Mouse (Mus musculus) kidney, embryonic 16.5 days (tissue): ENCODE measurements around the gene Kremen2. TPM values are rescaled to one million over a fixed set of nuclear protein-coding genes. Genes with fewer than 3 reads are reported as not detected.
"Not testable (repeated sequence)": the region's sequence is repeated elsewhere in the genome, so short reads cannot be mapped to it uniquely, and the experiment has no call there.

Source experiments
- ATAC-seq: fragments of 200-750 bp; cut with Nextera tagmentation; 2 replicates; pipeline ENCODE4 v1.8.0; 2017; ENCODE audit warnings: moderate TSS enrichment; ENCODE audit not compliant: low FRiP score, low TSS enrichment
- H3K27ac ChIP-seq: fragments of 300-500 bp; sonication (generic); 2 replicates; pipeline ENCODE4 v1.5.1; 2014; ENCODE audit warnings: low read length
- H3K27me3 ChIP-seq: fragments of 300-500 bp; sonication (generic); 2 replicates; pipeline ENCODE4 v1.6.1; 2014; ENCODE audit warnings: low read length, control low read depth, mixed read lengths; ENCODE audit not compliant: insufficient read depth
- H3K36me3 ChIP-seq: fragments of 300-500 bp; sonication (generic); 2 replicates; pipeline ENCODE4 v1.6.1; 2014; ENCODE audit warnings: low read length, control low read depth, mixed read lengths; ENCODE audit not compliant: insufficient read depth
- H3K4me1 ChIP-seq: fragments of 300-500 bp; sonication (generic); 2 replicates; pipeline ENCODE4 v1.6.1; 2014; ENCODE audit warnings: low read length, control low read depth, mixed read lengths; ENCODE audit not compliant: insufficient read depth
- H3K4me2 ChIP-seq: fragments of 300-500 bp; sonication (generic); replicated peaks from 2 replicates; pipeline ENCODE4 v1.6.1; 2014; ENCODE audit warnings: low read depth, low read length
- H3K4me3 ChIP-seq: fragments of 300-500 bp; sonication (generic); 2 replicates; pipeline ENCODE4 v1.5.1; 2014; ENCODE audit warnings: mild to moderate bottlenecking, low read length
- H3K9ac ChIP-seq: fragments of 300-500 bp; sonication (generic); replicated peaks from 2 replicates; pipeline ENCODE4 v1.6.1; 2014; ENCODE audit warnings: low read length
- H3K9me3 ChIP-seq: fragments of 300-500 bp; sonication (generic); 2 replicates; pipeline ENCODE4 v1.6.1; 2016; ENCODE audit warnings: low read length, control low read depth
- WGBS: fragments of 180-500 bp; shearing (Covaris S2); extraction: QIAGEN DNeasy Blood & Tissue Kit; methylation state at CpG from one replicate; pipeline ENCODE4 v1.1.7; 2014; 5-methylcytosine and 5-hydroxymethylcytosine counted together
- polyA plus RNA-seq: library from polyadenylated mRNA; unstranded; fragments of >200 nt; fragmentation: Nextera tagmentation; extraction: Ambion mirVana; gene quantifications from 2 replicates; pipeline ENCODE4 v1.2.1, GENCODE M21; 2015

Gene Kremen2
- polyA plus RNA-seq, 1 experiment from 2014 or later: 1.3 TPM

DNA sequence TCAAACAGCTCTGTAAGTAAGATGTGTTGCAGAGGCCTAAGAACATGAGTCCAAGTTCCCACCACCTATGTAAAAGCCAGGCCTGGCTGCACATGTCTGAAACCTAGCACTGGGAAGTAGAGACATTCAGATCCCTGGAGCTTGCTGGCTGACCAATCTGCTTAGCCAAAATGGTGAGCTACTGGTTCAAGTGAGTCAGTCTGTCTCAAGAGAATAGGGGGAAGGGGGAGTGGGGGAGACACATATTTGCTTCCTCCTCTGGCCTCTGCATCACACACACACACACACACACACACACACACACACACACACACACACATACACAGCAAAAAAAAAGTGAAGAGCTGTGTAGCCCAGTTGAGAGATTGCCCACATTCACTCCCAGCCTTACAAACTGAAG is 37.7 kb upstream of the Kremen2 start:
- no peak overlapping the region for H3K27ac ChIP-seq
- no peaks in the 10 kb centered on the region for H3K27me3 ChIP-seq
- peaks cover 5% of the 10 kb centered on the region; the same call in 1 of the 2 replicates for H3K4me1 ChIP-seq
- no peaks in the 10 kb centered on the region for H3K9me3 ChIP-seq
- ATAC-seq: no peak
- no peak overlapping the region for H3K4me2 ChIP-seq
- no peak overlapping the region for H3K4me3 ChIP-seq
- no peak overlapping the region for H3K9ac ChIP-seq
- no peaks in the 10 kb centered on the region for H3K36me3 ChIP-seq

DNA sequence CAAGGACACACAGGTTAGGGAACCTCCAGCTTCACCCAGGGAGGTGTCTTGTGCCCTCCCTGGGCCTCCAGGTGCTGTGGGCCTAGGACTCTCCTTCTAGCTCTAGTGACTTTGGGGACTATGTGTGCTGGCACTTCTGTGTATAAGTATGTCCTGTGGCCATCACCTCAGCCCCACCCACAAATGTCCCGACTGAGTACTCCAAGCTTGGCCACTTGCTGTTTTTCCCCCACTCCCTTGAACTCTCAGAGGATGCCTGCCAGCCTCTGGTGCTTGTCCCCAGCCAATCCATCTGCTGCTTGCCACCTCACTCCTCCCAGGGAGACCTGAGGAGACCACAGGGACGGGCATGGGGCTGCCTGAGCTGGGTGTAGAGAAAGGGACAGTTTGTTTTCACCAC is 32.8 kb upstream of the Kremen2 start:
- no peaks in the 10 kb centered on the region for H3K27me3 ChIP-seq
- no peak for ATAC-seq
- H3K4me2 ChIP-seq: no peak overlapping the region
- H3K27ac ChIP-seq: no peak overlapping the region
- no peaks in the 10 kb centered on the region for H3K36me3 ChIP-seq
- H3K4me3 ChIP-seq: no peak overlapping the region
- H3K4me1 ChIP-seq: peaks cover 4% of the 10 kb centered on the region; the same call in 1 of the 2 replicates
- no peak overlapping the region for H3K9ac ChIP-seq
- 52% methylated on average over 2 of the region's 2 CpGs for whole genome bisulfite sequencing
- H3K9me3 ChIP-seq: no peaks in the 10 kb centered on the region

DNA sequence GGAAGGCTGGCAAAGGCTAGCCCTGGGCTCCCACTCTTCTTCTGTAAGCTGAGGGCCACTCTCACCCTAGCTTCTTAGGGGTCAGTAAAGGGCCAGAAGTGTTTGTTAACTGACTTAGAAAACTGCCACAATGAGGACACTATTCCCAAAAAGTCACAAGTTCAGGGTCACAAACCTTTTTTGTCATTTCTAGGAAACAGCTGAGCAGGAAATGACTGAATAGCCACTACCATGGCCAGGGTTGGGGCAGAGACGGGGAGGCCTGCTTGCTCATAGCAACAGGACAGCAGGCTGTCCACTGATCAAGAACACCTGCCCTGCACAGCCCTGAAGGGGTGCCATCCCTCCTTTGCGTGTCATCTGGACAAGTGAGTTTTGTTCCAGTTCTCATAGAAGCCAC is 31.5 kb upstream of the Kremen2 start:
- no peak for ATAC-seq
- H3K27ac ChIP-seq: no peak overlapping the region
- WGBS: 74% methylated on average over 2 of the region's 2 CpGs
- no peaks in the 10 kb centered on the region for H3K36me3 ChIP-seq
- H3K4me3 ChIP-seq: no peak overlapping the region
- no peak overlapping the region for H3K4me2 ChIP-seq
- no peaks in the 10 kb centered on the region for H3K27me3 ChIP-seq
- H3K9me3 ChIP-seq: no peaks in the 10 kb centered on the region
- no peak overlapping the region for H3K9ac ChIP-seq
- peaks cover 4% of the 10 kb centered on the region; the same call in 1 of the 2 replicates for H3K4me1 ChIP-seq

DNA sequence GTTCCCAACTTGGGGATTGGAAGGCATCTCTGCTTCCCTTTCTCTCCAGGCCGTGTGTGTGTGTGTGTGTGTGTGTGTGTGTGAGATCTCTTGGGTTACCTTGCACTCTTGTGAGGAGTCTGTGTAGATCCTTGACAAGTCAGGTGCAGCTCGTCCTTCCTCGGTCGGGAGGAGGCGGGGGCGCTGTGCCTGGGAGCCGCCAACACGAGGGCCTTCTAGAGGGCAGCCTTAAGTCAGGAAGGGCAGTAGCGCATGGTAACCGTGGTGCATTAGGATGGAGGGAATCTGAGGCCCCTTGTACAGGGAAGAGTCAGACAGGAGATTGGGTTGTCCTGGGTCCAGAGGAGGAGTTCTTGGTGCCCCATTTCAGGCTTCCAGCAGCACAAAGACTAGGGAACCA is 30.6 kb upstream of the Kremen2 start:
- 75% methylated on average over 10 of the region's 10 CpGs for WGBS
- ATAC-seq: no peak
- peaks cover 4% of the 10 kb centered on the region; the same call in 1 of the 2 replicates for H3K4me1 ChIP-seq
- no peak overlapping the region for H3K9ac ChIP-seq
- no peaks in the 10 kb centered on the region for H3K9me3 ChIP-seq
- H3K4me3 ChIP-seq: no peak overlapping the region
- no peak overlapping the region for H3K27ac ChIP-seq
- no peak overlapping the region for H3K4me2 ChIP-seq
- H3K27me3 ChIP-seq: no peaks in the 10 kb centered on the region
- H3K36me3 ChIP-seq: no peaks in the 10 kb centered on the region

DNA sequence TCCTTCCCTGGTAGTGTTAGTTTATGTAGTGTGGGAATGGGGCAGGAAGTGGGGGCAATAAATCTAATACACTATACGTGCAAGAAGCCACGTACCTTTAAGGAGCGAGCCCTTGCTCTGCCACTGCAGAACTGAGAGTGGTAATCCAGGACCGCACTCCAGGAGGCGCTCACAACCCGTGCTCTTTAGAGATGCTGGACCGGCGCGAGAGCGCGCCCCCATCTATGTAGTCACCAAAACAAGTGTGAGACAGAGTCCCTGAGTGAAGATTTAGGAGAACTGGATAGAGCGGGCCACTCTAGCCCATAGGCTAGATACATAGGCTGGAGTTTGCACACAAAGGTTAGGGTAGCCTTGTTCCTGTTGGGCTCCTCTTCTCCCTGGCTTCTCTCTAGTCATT is 28.5 kb upstream of the Kremen2 start:
- H3K9me3 ChIP-seq: no peaks in the 10 kb centered on the region
- H3K4me3 ChIP-seq: no peak overlapping the region
- no peaks in the 10 kb centered on the region for H3K27me3 ChIP-seq
- WGBS: 2% methylated on average over 12 of the region's 12 CpGs
- peak; percentile 56 for ATAC-seq
- no peak overlapping the region for H3K4me2 ChIP-seq
- no peaks in the 10 kb centered on the region for H3K36me3 ChIP-seq
- H3K4me1 ChIP-seq: peaks cover 14% of the 10 kb centered on the region
- no peak overlapping the region for H3K27ac ChIP-seq
- H3K9ac ChIP-seq: no peak overlapping the region; the same call in 1 of the 2 replicates

DNA sequence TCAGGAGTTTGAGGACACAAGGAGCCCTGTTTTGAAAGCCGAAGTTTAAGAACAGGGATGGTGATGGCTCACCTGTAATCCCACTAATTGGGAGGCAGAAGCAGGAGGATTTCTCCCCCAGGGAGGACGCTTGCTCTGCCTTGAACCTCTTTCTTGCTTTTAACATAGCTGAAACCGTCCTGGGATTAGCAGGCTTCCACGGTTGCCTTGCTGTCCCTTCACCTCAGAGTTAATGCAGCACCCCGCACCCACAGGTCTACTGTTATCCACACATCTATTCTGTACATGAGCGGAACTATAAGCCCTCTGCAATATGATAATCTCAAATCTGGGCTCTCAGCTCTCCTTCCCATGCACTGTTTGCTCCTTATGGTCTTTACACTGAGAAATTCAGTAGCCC is 28.0 kb upstream of the Kremen2 start:
- Histone ChIP-seq H3K9me3 (no peaks in the 10 kb centered on the region), H3K27me3 (no peaks in the 10 kb centered on the region), H3K4me1 (peaks cover 14% of the 10 kb centered on the region), H3K36me3 (no peaks in the 10 kb centered on the region), H3K4me2 (no peak overlapping the region), H3K9ac (no peak overlapping the region; the same call in 1 of the 2 replicates), H3K4me3 (no peak overlapping the region), H3K27ac (no peak overlapping the region)
- 63% methylated on average over 6 of the region's 6 CpGs for WGBS
- no peak for ATAC-seq

DNA sequence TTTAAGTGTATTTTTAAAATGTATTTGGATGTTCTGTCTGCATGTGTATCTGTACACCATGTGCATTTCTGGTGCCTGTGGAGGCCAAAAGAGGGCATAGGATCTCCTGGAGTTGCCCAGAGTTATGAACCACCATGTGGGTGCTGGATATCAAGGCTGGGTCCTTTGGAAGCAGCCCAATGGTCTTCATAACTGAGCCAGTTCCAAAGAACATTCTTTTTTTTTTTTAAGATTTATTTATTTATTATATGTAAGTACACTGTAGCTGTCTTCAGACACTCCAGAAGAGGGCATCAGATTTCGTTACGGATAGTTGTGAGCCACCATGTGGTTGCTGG is 26.6 kb upstream of the Kremen2 start:
- H3K36me3 ChIP-seq, H3K9ac ChIP-seq, H3K27me3 ChIP-seq, H3K4me3 ChIP-seq, ATAC-seq, H3K4me2 ChIP-seq, H3K9me3 ChIP-seq, H3K27ac ChIP-seq: not testable (repeated sequence)
- H3K4me1 ChIP-seq: peaks cover 14% of the 10 kb centered on the region
- WGBS: 90% methylated on average over 2 of the region's 2 CpGs

DNA sequence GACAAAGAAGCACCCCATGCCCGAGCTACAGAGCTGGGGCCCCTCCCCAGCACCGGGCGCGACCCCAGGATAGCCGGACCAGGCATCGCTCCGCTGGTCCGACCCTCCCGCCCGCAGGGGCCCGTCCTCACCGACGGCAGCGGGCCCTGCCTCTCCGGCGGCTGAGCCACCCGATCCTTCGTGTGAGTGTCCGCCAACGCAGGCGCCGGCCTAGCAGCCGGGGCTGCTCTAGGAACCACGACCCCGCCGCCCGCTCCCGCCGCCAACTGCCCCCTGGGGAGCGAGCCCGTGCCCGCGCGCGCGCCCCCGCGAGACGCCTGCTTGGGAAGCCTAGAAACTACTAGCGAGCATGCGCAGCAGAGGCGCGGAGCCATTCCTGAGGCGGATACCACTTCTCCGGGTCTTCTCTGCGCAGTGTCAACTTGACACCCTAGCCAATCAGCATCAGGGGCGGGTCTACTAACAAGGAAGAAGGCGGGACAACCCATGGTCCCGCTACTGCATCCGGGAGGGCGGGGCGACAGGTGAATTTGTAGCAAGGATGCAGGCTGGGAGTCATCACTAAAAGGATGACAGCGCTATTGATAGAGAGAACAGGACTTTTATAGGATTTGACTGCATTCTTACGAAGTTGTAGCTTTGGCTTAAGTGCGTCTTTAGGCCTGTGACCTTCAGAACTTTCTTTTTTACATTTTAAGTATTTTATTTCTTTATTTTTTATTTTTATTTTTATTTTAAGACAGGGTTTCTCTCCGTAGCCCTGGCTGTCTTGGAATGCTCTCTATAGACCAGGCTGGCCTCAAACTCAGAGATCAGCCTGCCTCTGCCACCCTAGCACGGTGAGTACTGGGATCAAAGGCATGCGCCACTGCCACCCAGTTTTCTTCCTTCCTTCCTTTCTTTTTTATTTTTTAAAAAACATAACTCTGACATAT is 25.9 kb upstream of the Kremen2 start, which contains the start of gene Flywch1:
Flywch1 (minus strand) TSS at position 319 of the 935 bp plus-strand sequence.
- 3% methylated on average over 58 of the region's 58 CpGs for WGBS
- Histone ChIP-seq H3K4me2 (peak within 1 kb of the TSS; percentile 87), H3K27ac (peak within 1 kb of the TSS; percentile 90), H3K4me3 (peak within 1 kb of the TSS; percentile 95), H3K36me3 (0 out of 2 replicates have a peak, but pooled peaks cover 4% of the 10 kb centered on the region), H3K27me3 (no peaks in the 10 kb centered on the region), H3K9me3 (no peaks in the 10 kb centered on the region), H3K4me1 (peaks cover 14% of the 10 kb centered on the region), H3K9ac (peak within 1 kb of the TSS; percentile 96)
- ATAC-seq: peak; percentile 98

DNA sequence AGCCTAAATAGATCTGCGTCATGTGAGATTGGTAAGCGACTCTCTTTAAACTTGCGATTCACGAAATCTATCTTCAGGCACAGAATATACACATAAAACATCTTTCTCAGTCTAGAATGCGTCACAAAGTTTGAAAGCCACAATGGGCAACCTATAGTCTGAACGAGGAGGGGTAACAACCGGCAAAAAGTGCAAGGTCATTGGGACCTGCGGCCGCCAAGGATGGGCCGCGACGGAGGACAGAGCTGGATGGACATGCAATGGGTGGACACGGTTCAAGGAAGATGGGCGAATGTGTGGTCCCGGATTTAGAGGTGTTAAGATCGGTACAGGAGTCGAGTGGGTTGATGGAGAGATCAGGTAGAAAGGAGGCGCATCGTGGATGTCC is 25.3 kb upstream of the Kremen2 start:
- under 1% methylated on average over 19 of the region's 19 CpGs for WGBS
- H3K4me1 ChIP-seq: peaks cover 14% of the 10 kb centered on the region
- H3K9ac ChIP-seq: peak overlapping the region; percentile 96
- 0 out of 2 replicates have a peak, but pooled peaks cover 4% of the 10 kb centered on the region for H3K36me3 ChIP-seq
- peak overlapping the region; percentile 95 for H3K4me3 ChIP-seq
- H3K27me3 ChIP-seq: no peaks in the 10 kb centered on the region
- peak overlapping the region; percentile 87 for H3K4me2 ChIP-seq
- peak overlapping the region; percentile 90 for H3K27ac ChIP-seq
- H3K9me3 ChIP-seq: no peaks in the 10 kb centered on the region
- ATAC-seq: no peak; the same call in 1 of the 2 replicates

DNA sequence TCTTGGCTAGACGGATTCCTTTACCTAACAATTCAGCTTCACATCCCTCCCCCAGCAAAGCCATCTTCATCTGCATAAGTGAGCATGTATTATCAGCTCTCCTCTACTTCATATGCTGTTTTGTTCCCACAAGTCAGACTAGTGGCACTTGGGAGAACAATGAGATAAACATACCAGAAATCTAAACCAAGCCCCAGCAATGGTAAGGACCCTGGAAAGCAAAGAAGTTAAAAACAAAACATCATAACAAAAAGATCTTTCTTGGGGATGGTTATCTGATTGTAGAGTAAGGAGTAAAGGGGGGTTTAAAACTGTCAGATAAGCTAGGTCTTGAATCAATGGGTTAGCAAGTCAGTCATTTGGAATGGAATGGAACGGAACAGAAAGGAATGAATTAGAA is 24.9 kb upstream of the Kremen2 start:
- WGBS: 22% methylated on average over 2 of the region's 2 CpGs
- peak overlapping the region; percentile 90 for H3K27ac ChIP-seq
- H3K4me3 ChIP-seq: peak overlapping the region; percentile 95

More for the DNA sequence above, 24.9 kb upstream of the Kremen2 start:
- ATAC-seq: no peak
- Histone ChIP-seq H3K4me2 (peak overlapping the region; percentile 87), H3K36me3 (0 out of 2 replicates have a peak, but pooled peaks cover 4% of the 10 kb centered on the region), H3K4me1 (peaks cover 14% of the 10 kb centered on the region), H3K9me3 (no peaks in the 10 kb centered on the region), H3K9ac (peak overlapping the region; percentile 96), H3K27me3 (no peaks in the 10 kb centered on the region)
